19 mouse cellular contexts compared by ENCODE assay signal in genomic region chr7:137206770-137207285, GRCm38 (mm10).
DNase-seq lines count a peak whose midpoint lies in the region; ATAC-seq lines count a peak whose summit lies in the region.
"Had no signal": no experiment of that assay in that cellular context is flagged by ENCODE, and none has a peak within 500 bp of the region (broad histone marks: within the 10 kb centered on the region; RNA-seq: fewer than 3 reads in every experiment).

No protein-coding gene starts in this region.

- peaks cover 55% of the 10 kb centered on the region for H3K27me3 ChIP-seq in forebrain, embryonic 12.5 days
- H3K27me3 ChIP-seq in forebrain, embryonic 10.5 days (ENCODE audit: poor library complexity, severe bottlenecking) = peaks cover 56% of the 10 kb centered on the region
- no peaks in the 10 kb centered on the region for H3K27me3 ChIP-seq in midbrain, embryonic 12.5 days
- no peaks in the 10 kb centered on the region for H3K27me3 ChIP-seq in midbrain, embryonic 16.5 days (ENCODE audit: control insufficient read depth, insufficient read depth, low read depth, low read length)
- no peaks in the 10 kb centered on the region for H3K27me3 ChIP-seq in hindbrain, embryonic 15.5 days
- H3K27me3 ChIP-seq: embryonic facial prominence, embryonic 15.5 days had no signal

- peaks cover 59% of the 10 kb centered on the region for H3K4me1 ChIP-seq in forebrain, embryonic 12.5 days
- peaks cover 77% of the 10 kb centered on the region for H3K4me1 ChIP-seq in forebrain, embryonic 10.5 days
- H3K4me1 ChIP-seq in midbrain, embryonic 12.5 days = peaks cover 44% of the 10 kb centered on the region
- peaks cover 36% of the 10 kb centered on the region for H3K4me1 ChIP-seq in midbrain, embryonic 16.5 days (ENCODE audit: control insufficient read depth, insufficient read depth, low read length)
- H3K4me1 ChIP-seq in hindbrain, embryonic 15.5 days (replicated peaks) = peaks cover 75% of the 10 kb centered on the region
- H3K4me1 ChIP-seq: embryonic facial prominence, embryonic 15.5 days; liver, embryonic 13.5 days had no signal

- no peaks in the 10 kb centered on the region for H3K36me3 ChIP-seq in forebrain, embryonic 12.5 days (replicated peaks)
- no peaks in the 10 kb centered on the region for H3K36me3 ChIP-seq in forebrain, embryonic 10.5 days (replicated peaks)
- H3K36me3 ChIP-seq in midbrain, embryonic 12.5 days = 0 out of 2 replicates have a peak, but pooled peaks cover 4% of the 10 kb centered on the region
- no peaks in the 10 kb centered on the region for H3K36me3 ChIP-seq in midbrain, embryonic 16.5 days (ENCODE audit: control insufficient read depth, insufficient read depth, low read length)
- no peaks in the 10 kb centered on the region for H3K36me3 ChIP-seq in hindbrain, embryonic 15.5 days
- H3K36me3 ChIP-seq: G1E; liver, embryonic 13.5 days had no signal

- H3K9me3 ChIP-seq in forebrain, embryonic 12.5 days = no peaks in the 10 kb centered on the region
- H3K9me3 ChIP-seq in forebrain, embryonic 10.5 days = no peaks in the 10 kb centered on the region
- no peaks in the 10 kb centered on the region for H3K9me3 ChIP-seq in midbrain, embryonic 12.5 days
- no peaks in the 10 kb centered on the region for H3K9me3 ChIP-seq in midbrain, embryonic 16.5 days (replicated peaks; ENCODE audit: control insufficient read depth, low read length, poor library complexity, severe bottlenecking)
- no peaks in the 10 kb centered on the region for H3K9me3 ChIP-seq in hindbrain, embryonic 15.5 days
- H3K9me3 ChIP-seq: embryonic facial prominence, embryonic 15.5 days; liver, embryonic 13.5 days had no signal

- no peak overlapping the region for H3K4me3 ChIP-seq in forebrain, embryonic 12.5 days (replicated peaks)
- H3K4me3 ChIP-seq in forebrain, embryonic 10.5 days = no peak overlapping the region
- H3K4me3 ChIP-seq in midbrain, embryonic 12.5 days = no peak overlapping the region
- no peak overlapping the region for H3K4me3 ChIP-seq in midbrain, embryonic 16.5 days (ENCODE audit: low read depth, low read length)
- H3K4me3 ChIP-seq in hindbrain, embryonic 15.5 days = no peak overlapping the region
- H3K4me3 ChIP-seq: embryonic facial prominence, embryonic 15.5 days; gastrocnemius, adult 2 months; liver, embryonic 13.5 days had no signal

- 52% methylated on average over 21 of the region's 21 CpGs for WGBS in forebrain, embryonic 12.5 days
- WGBS in forebrain, embryonic 10.5 days = 86% methylated on average over 21 of the region's 21 CpGs
- 80% methylated on average over 21 of the region's 21 CpGs for WGBS in midbrain, embryonic 12.5 days
- WGBS in midbrain, embryonic 16.5 days = 64% methylated on average over 21 of the region's 21 CpGs
- WGBS in hindbrain, embryonic 15.5 days = 49% methylated on average over 21 of the region's 21 CpGs

- no peak overlapping the region for H3K9ac ChIP-seq in forebrain, embryonic 12.5 days
- H3K9ac ChIP-seq in midbrain, embryonic 12.5 days (replicated peaks) = no peak overlapping the region
- no peak overlapping the region for H3K9ac ChIP-seq in midbrain, embryonic 16.5 days (ENCODE audit: low read depth, low read length)
- no peak overlapping the region for H3K9ac ChIP-seq in hindbrain, embryonic 15.5 days
- H3K9ac ChIP-seq: embryonic facial prominence, embryonic 15.5 days; forebrain, postnatal 0 days; liver, embryonic 13.5 days had no signal

- H3K27ac ChIP-seq in forebrain, embryonic 12.5 days = no peak overlapping the region
- no peak overlapping the region for H3K27ac ChIP-seq in forebrain, embryonic 10.5 days
- peak overlapping the region; percentile 49 for H3K27ac ChIP-seq in midbrain, embryonic 12.5 days (replicated peaks)
- no peak overlapping the region for H3K27ac ChIP-seq in midbrain, embryonic 16.5 days (ENCODE audit: low read length)
- peak overlapping the region; percentile 68 for H3K27ac ChIP-seq in hindbrain, embryonic 15.5 days (replicated peaks)
- H3K27ac ChIP-seq: embryonic facial prominence, embryonic 15.5 days; gastrocnemius, adult 2 months; liver, embryonic 13.5 days had no signal

- peak overlapping the region; percentile 22 for H3K4me2 ChIP-seq in forebrain, embryonic 12.5 days
- no peak overlapping the region for H3K4me2 ChIP-seq in midbrain, embryonic 12.5 days (replicated peaks)
- H3K4me2 ChIP-seq in midbrain, embryonic 16.5 days (ENCODE audit: low read length) = no peak overlapping the region
- H3K4me2 ChIP-seq in hindbrain, embryonic 15.5 days = no peak overlapping the region
- H3K4me2 ChIP-seq: embryonic facial prominence, embryonic 15.5 days; liver, embryonic 13.5 days had no signal

- no peak for DNase-seq in forebrain, embryonic 10.5 days (ENCODE audit: extremely low spot score, low spot score)
- peak; percentile 32 for DNase-seq in mesoderm, embryonic 11.5 days (ENCODE audit: low read depth, low spot score)
- no peak for DNase-seq in heart, adult 8-10 months (ENCODE audit: low spot score)
- DNase-seq: cerebellum, postnatal 14 days; embryo, embryonic 11 days; forebrain, postnatal 0 days; kidney, adult 8-10 months; liver, embryonic 13.5 days; thymus, postnatal 4 days had no signal

- ATAC-seq in forebrain, embryonic 12.5 days (ENCODE audit: low FRiP score) = no peak
- no peak for ATAC-seq in midbrain, embryonic 12.5 days (ENCODE audit: low FRiP score, low read depth)
- ATAC-seq in midbrain, embryonic 16.5 days = no peak
- 0 out of 2 replicates have a peak, but pooled peaks have one; percentile 39 for ATAC-seq in hindbrain, embryonic 15.5 days (ENCODE audit: low FRiP score, low read depth)
- no peak for ATAC-seq in activated CD4-positive, CD25-positive, alpha-beta regulatory T cell, adult 4 months
- ATAC-seq: CD4-positive, CD25-positive, alpha-beta regulatory T cell, adult 4 months; forebrain, postnatal 0 days; inflammation-experienced regulatory T-cells, adult 6 months had no signal

Comparison
In these comparisons a context has a peak if more than half of its experiments do, and no peak if none do; other contexts are left out.
1. H3K27ac ChIP-seq: peak in midbrain, embryonic 12.5 days (single experiment) and hindbrain, embryonic 15.5 days (single experiment); none in forebrain, embryonic 12.5 days (single experiment), forebrain, embryonic 10.5 days (single experiment) and midbrain, embryonic 16.5 days (single experiment).